In genomic region chr15:81267416-81267815, GRCm38 (mm10) we compare ENCODE assay signal across 24 mouse cellular contexts. TPM values are rescaled to one million over a fixed set of nuclear protein-coding genes. Genes with fewer than 3 reads are reported as not detected.
"Had no signal": no experiment of that assay in that cellular context is flagged by ENCODE, and none has a peak within 500 bp of the region (broad histone marks: within the 10 kb centered on the region; RNA-seq: fewer than 3 reads in every experiment).

No protein-coding gene starts in this region.

- H3K9ac ChIP-seq: liver, embryonic 13.5 days; liver, embryonic 15.5 days; liver, postnatal 0 days; lung, embryonic 15.5 days; midbrain, embryonic 13.5 days; midbrain, embryonic 15.5 days; neural tube, embryonic 13.5 days; neural tube, embryonic 15.5 days had no signal

- H3K4me3 ChIP-seq: liver, embryonic 13.5 days; liver, embryonic 15.5 days; lung, embryonic 15.5 days; megakaryocyte, embryonic 14.5 days; midbrain, embryonic 13.5 days; midbrain, embryonic 15.5 days; neural tube, embryonic 13.5 days; neural tube, embryonic 15.5 days had no signal

- H3K36me3 ChIP-seq: liver, embryonic 13.5 days; liver, embryonic 15.5 days; lung, embryonic 15.5 days; midbrain, embryonic 13.5 days; midbrain, embryonic 15.5 days; neural tube, embryonic 13.5 days; neural tube, embryonic 15.5 days had no signal

- H3K27ac ChIP-seq: liver, embryonic 13.5 days; liver, embryonic 15.5 days; lung, embryonic 15.5 days; macrophage; midbrain, embryonic 13.5 days; midbrain, embryonic 15.5 days; neural tube, embryonic 13.5 days; neural tube, embryonic 15.5 days had no signal

- H3K4me2 ChIP-seq: liver, embryonic 13.5 days; liver, embryonic 15.5 days; lung, embryonic 15.5 days; midbrain, embryonic 11.5 days; midbrain, embryonic 13.5 days; midbrain, embryonic 15.5 days; neural tube, embryonic 13.5 days; neural tube, embryonic 15.5 days had no signal

- ATAC-seq: liver, postnatal 0 days; lung, postnatal 0 days; midbrain, embryonic 13.5 days; midbrain, embryonic 15.5 days had no signal

- H3K9me3 ChIP-seq: liver, embryonic 13.5 days; liver, embryonic 15.5 days; lung, embryonic 15.5 days; midbrain, embryonic 13.5 days; midbrain, embryonic 15.5 days; neural tube, embryonic 15.5 days had no signal

- H3K27me3 ChIP-seq: liver, embryonic 15.5 days; lung, embryonic 15.5 days; midbrain, embryonic 13.5 days; midbrain, embryonic 15.5 days; neural tube, embryonic 13.5 days; neural tube, embryonic 15.5 days had no signal

- H3K4me1 ChIP-seq: liver, embryonic 13.5 days; liver, embryonic 15.5 days had no signal

- DNase-seq: liver, embryonic 13.5 days; liver, postnatal 0 days; lung, adult 2 months; lung, postnatal 14 days; lung, postnatal 36 days; retina, postnatal 1 day; right cerebral cortex, postnatal 14 days; right cerebral cortex, postnatal 4 days; spleen, adult 18-20 months; thymus, adult 18-20 months; thymus, postnatal 14 days; thymus, postnatal 36 days had no signal

RNA-seq across cellular contexts. Expression of gene Mchr1, which starts 32.1 kb away (rescaled TPM):
- total RNA-seq: megakaryocyte progenitor cell, adult 5-6 weeks; monocyte, adult 5-6 weeks had no signal
- polyA plus RNA-seq: macrophage had no signal
